Mouse (Mus musculus): ENCODE data around the gene Plekhm2. TPM values are rescaled to one million over a fixed set of nuclear protein-coding genes. Genes with fewer than 3 reads are reported as not detected.
A peak's percentile ranks its signal among the peaks of the same experiment; 100 is the strongest.

The Plekhm2 gene
- total and polyA plus RNA-seq, 3 experiments: 12.4 to 28.2 (median 13.7) TPM

GRCm38 (mm10) chr4:141639474-141639873, 25.2 kb downstream of the Plekhm2 start:
- Histone ChIP-seq H3K27ac (ENCODE audit: insufficient read depth, low read depth) (no peak overlapping the region), H3K4me1 (ENCODE audit: control insufficient read depth in 1 of 2, insufficient read depth in 2 of 2) (peaks cover 0 to 9% of the 10 kb centered on the region in 2 experiments; a peak in 1 of 4 replicates), H3K79me2 (replicated peaks; ENCODE audit: control insufficient read depth, extremely low read depth, insufficient read depth, poor library complexity, severe bottlenecking) (no peaks in the 10 kb centered on the region), H3K9ac (ENCODE audit: insufficient read depth, low read depth) (no peak overlapping the region), H3K9me3 (replicated peaks; ENCODE audit: low read length) (no peaks in the 10 kb centered on the region), H3K4me2 (ENCODE audit: insufficient read depth, low read depth, poor library complexity, severe bottlenecking) (no peak overlapping the region), H3K27me3 (replicated peaks) (no peaks in the 10 kb centered on the region), H3K4me3 (replicated peaks in 1 of 3; ENCODE audit: low read depth in 2 of 3, low read length in 2 of 3, poor library complexity in 1 of 3) (no peak overlapping the region), H3K36me3 (replicated peaks in 1 of 2; ENCODE audit: control insufficient read depth in 1 of 2, insufficient read depth in 1 of 2, low read length in 1 of 2) (peaks cover 53 to 87% of the 10 kb centered on the region in 2 experiments)
- TF ChIP-seq RAD21 (IDR thresholded peaks at IDR 0.05; ENCODE audit: low read depth, low read length) (peak; percentile 1), JUN (IDR thresholded peaks at IDR 0.05; ENCODE audit: insufficient read depth, low read depth, low read length) (no peak)
- dilution Hi-C loops (cut with MboI; ENCODE audit: extremely low pct_ligation_motif_present, extremely low pct_unique_long_range_greater_than_20kb, low sequenced_read_pairs): no loop called here
- no peak for DNase-seq (ENCODE audit: extremely low read depth)
- in situ Hi-C loops (cut with MboI; ENCODE audit: low pct_ligation_motif_present, low pct_unique_long_range_greater_than_20kb, low sequenced_read_pairs): no loop called here

- peaks cover 56 to 85% of the 10 kb centered on the region in 2 experiments for H3K36me3 ChIP-seq (replicated peaks in 1 of 2; ENCODE audit: control insufficient read depth in 1 of 2, insufficient read depth in 1 of 2, low read length in 1 of 2)
- H3K9ac ChIP-seq (ENCODE audit: insufficient read depth, low read depth): no peak overlapping the region
- H3K4me3 ChIP-seq (replicated peaks in 1 of 3; ENCODE audit: low read depth in 2 of 3, low read length in 2 of 3, poor library complexity in 1 of 3): no peak overlapping the region
- no peak for DNase-seq (ENCODE audit: extremely low read depth)
- H3K27ac ChIP-seq (ENCODE audit: insufficient read depth, low read depth): no peak overlapping the region
- H3K4me1 ChIP-seq (ENCODE audit: control insufficient read depth in 1 of 2, insufficient read depth in 2 of 2): no peaks in the 10 kb centered on the region
- in situ Hi-C loops (cut with MboI; ENCODE audit: low pct_ligation_motif_present, low pct_unique_long_range_greater_than_20kb, low sequenced_read_pairs) (no loop called here), dilution Hi-C loops (cut with MboI; ENCODE audit: extremely low pct_ligation_motif_present, extremely low pct_unique_long_range_greater_than_20kb, low sequenced_read_pairs) (no loop called here)
- H3K4me2 ChIP-seq (ENCODE audit: insufficient read depth, low read depth, poor library complexity, severe bottlenecking): no peak overlapping the region
- H3K27me3 ChIP-seq (replicated peaks): no peaks in the 10 kb centered on the region
- TF ChIP-seq ELF1 (IDR thresholded peaks at IDR 0.05; ENCODE audit: low read depth, low read length): no peak
- TF ChIP-seq UBTF (IDR thresholded peaks at IDR 0.05; ENCODE audit: low read depth, low read length): no peak
- no peak for TF ChIP-seq USF2 (conservative IDR thresholded peaks at IDR 0.05; ENCODE audit: low read depth, low read length)
- no peak for TF ChIP-seq SMC3 (IDR thresholded peaks at IDR 0.05; ENCODE audit: low read depth, low read length)
- no peak for TF ChIP-seq EP300 (IDR thresholded peaks at IDR 0.05; ENCODE audit: low read length)
- no peak for TF ChIP-seq IRF4 (IDR thresholded peaks at IDR 0.05; ENCODE audit: low read depth, low read length)
- no peak for TF ChIP-seq MAFK (IDR thresholded peaks at IDR 0.05; ENCODE audit: insufficient replicate concordance, low read length)
- no peaks in the 10 kb centered on the region for H3K9me3 ChIP-seq (replicated peaks; ENCODE audit: low read length)
- no peaks in the 10 kb centered on the region for H3K79me2 ChIP-seq (replicated peaks; ENCODE audit: control insufficient read depth, extremely low read depth, insufficient read depth, poor library complexity, severe bottlenecking)
These were observed 28.0 kb downstream of the Plekhm2 start for GRCm38 (mm10) chr4:141636693-141637092.

- no peaks in the 10 kb centered on the region for H3K79me2 ChIP-seq (replicated peaks; ENCODE audit: control insufficient read depth, extremely low read depth, insufficient read depth, poor library complexity, severe bottlenecking)
- H3K27ac ChIP-seq (ENCODE audit: insufficient read depth, low read depth): no peak overlapping the region
- peaks cover 56 to 85% of the 10 kb centered on the region in 2 experiments for H3K36me3 ChIP-seq (replicated peaks in 1 of 2; ENCODE audit: control insufficient read depth in 1 of 2, insufficient read depth in 1 of 2, low read length in 1 of 2)
- no peaks in the 10 kb centered on the region for H3K4me1 ChIP-seq (ENCODE audit: control insufficient read depth in 1 of 2, insufficient read depth in 2 of 2)
- H3K4me2 ChIP-seq (ENCODE audit: insufficient read depth, low read depth, poor library complexity, severe bottlenecking): no peak overlapping the region
- dilution Hi-C loops (cut with MboI; ENCODE audit: extremely low pct_ligation_motif_present, extremely low pct_unique_long_range_greater_than_20kb, low sequenced_read_pairs): no loop called here
- in situ Hi-C loops (cut with MboI; ENCODE audit: low pct_ligation_motif_present, low pct_unique_long_range_greater_than_20kb, low sequenced_read_pairs): no loop called here
- H3K9ac ChIP-seq (ENCODE audit: insufficient read depth, low read depth): no peak overlapping the region
- H3K27me3 ChIP-seq (replicated peaks): no peaks in the 10 kb centered on the region
- H3K4me3 ChIP-seq (replicated peaks in 1 of 3; ENCODE audit: low read depth in 2 of 3, low read length in 2 of 3, poor library complexity in 1 of 3): no peak overlapping the region
- TF ChIP-seq MAFK (IDR thresholded peaks at IDR 0.05; ENCODE audit: insufficient replicate concordance, low read length): no peak
- no peak for TF ChIP-seq BHLHE40 (IDR thresholded peaks at IDR 0.05; ENCODE audit: low read depth, low read length)
- TF ChIP-seq RCOR1 (conservative IDR thresholded peaks at IDR 0.05; ENCODE audit: low read depth, low read length): no peak
- TF ChIP-seq USF2 (conservative IDR thresholded peaks at IDR 0.05; ENCODE audit: low read depth, low read length): no peak
- no peak for TF ChIP-seq ELF1 (IDR thresholded peaks at IDR 0.05; ENCODE audit: low read depth, low read length)
- TF ChIP-seq ETS1 (conservative IDR thresholded peaks at IDR 0.05; ENCODE audit: low read depth, low read length): no peak
- no peak for TF ChIP-seq JUND (conservative IDR thresholded peaks at IDR 0.05; ENCODE audit: low read depth, low read length)
- no peak for TF ChIP-seq NELFE (IDR thresholded peaks at IDR 0.05; ENCODE audit: low read depth, low read length)
- TF ChIP-seq ZNF384 (IDR thresholded peaks at IDR 0.05; ENCODE audit: low read depth, low read length): no peak
- no peak for TF ChIP-seq UBTF (IDR thresholded peaks at IDR 0.05; ENCODE audit: low read depth, low read length)
- no peak for TF ChIP-seq CTCF (conservative IDR thresholded peaks at IDR 0.05 in 1 of 2, IDR thresholded peaks at IDR 0.05 in 1 of 2; ENCODE audit: low read depth in 2 of 2, low read length in 2 of 2)
- TF ChIP-seq ZMIZ1 (IDR thresholded peaks at IDR 0.05; ENCODE audit: low read depth, low read length): no peak
- DNase-seq (ENCODE audit: extremely low read depth): no peak
- H3K9me3 ChIP-seq (replicated peaks; ENCODE audit: low read length): no peaks in the 10 kb centered on the region
These were observed 28.7 kb downstream of the Plekhm2 start for GRCm38 (mm10) chr4:141635991-141636390.
